Mouse (Mus musculus) mature B cell (primary cell): Measurements from ENCODE around the gene Mapk8ip1.

Experiments used
- in situ Hi-C: fragments of 300-500 bp; cut with MboI; formaldehyde crosslinking; loops from 2 replicates; pipeline ENCODE4 v1.14.3; 2019

Mapk8ip1 gene

DNA sequence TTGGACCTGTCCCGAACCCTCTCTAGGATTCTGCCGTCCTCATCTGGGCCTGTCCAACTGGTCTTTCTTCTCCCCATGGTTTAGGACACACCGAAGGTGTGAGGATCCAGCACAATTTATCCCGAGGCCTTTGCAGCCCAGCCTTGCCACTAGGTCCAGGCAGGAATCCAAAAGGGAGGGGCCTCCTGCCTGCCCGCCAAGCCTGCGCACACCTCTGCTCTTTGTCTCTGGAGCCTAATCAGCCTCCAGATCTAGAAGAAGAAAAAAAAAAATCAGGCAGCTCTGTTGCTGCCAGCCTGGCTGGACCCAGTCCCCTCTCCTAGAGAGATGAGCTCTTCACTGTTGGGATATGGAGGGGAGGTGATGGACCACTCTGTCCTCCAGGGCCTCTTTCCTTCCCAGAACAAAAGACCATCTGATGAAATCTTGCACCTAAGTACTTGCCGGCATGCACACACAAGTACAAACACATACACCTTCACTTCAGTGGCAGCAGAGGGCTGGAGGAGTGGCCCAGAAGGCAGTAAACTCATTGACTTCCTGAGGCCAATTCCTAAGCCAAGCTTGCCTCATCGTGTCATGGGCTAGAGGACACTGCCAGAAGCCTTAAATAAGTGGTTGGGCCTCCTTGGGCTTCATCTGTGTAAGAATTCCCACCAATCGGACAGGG lies 28.2 kb downstream of the Mapk8ip1 start:
- in situ Hi-C loops, result no loop called here

GRCm38 (mm10) chr2:92371971-92372690 lies 28.9 kb downstream of the Mapk8ip1 start:
- in situ Hi-C loops, result no loop called here

DNA sequence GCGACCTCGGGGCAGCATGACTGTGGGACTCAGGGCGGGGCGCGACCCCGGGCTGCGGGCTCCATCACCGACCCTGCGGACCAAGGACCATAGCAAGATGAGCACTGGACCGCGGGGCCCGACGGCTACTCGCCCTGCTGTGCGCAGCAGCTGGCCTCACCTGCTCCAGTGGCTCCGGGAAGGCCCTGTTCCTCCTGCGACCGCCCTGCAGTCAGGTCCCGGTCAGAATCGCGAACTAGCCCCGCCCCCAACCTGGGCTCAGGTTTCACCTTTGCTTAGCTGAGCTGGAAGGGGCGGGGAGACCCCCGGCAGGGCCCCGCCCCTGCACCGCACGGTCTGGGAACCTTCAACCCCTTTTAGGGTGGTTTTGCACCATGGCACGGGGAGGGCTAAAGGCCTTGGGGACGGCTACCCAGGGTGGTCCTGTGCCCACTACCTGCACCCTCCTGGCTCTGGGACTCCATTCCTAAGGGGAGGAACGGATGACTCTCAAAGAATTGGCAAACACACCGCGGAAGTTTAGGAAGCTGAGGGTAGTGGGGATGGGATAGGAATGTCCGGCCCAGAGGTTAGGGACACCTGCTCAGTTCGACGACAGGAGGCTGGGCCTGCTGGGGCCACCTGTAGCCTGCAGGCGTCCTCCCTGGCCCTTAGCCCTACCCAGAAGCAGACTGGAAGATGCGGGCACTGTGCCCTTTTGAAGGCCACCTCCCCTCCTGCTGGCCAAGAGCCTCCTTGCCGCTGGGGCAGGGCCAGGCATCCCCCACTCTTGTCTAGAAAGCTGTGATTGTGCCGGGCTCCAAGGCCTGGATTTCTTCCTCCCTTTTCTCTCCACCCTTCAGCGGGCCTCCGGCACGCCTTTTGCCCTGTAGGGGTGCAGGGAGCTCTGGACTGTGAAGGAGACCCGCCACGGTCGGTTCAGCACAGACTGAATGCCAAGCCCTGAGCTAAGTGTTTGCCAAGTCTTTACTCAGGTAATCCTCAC lies 29.9 kb downstream of the Mapk8ip1 start:
- in situ Hi-C loops, result no loop called here

GRCm38 (mm10) chr2:92370375-92370774 lies 30.7 kb downstream of the Mapk8ip1 start:
- in situ Hi-C loops, result no loop called here

GRCm38 (mm10) chr2:92367383-92368029 lies 33.6 kb downstream of the Mapk8ip1 start:
- in situ Hi-C loops, result no loop called here

GRCm38 (mm10) chr2:92365568-92365967 lies 35.5 kb downstream of the Mapk8ip1 start:
- in situ Hi-C loops, result no loop called here

GRCm38 (mm10) chr2:92364086-92364485 lies 37.0 kb downstream of the Mapk8ip1 start:
- in situ Hi-C loops, result no loop called here

- in situ Hi-C loops, result no loop called here
Observed at GRCm38 (mm10) chr2:92362571-92363228, 38.4 kb downstream of the Mapk8ip1 start.

DNA sequence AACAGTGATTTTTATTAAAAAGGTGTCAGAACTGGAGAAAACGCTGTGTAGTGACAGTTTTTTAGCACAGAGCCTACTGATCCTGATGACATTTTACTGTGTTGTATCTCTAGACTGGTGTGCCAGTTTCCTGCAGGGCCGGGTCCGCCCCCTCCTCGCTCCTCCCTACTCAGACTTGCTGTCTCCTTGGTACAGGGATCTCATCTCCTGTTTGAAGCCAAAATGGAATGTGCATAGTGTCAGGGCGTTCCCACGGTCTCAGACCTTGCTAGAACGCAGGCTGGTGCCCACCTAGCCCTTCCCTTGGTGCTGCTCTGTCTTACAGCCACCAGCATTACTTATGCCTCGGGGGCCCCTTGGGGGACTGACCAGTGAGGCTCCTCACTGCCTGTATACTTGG lies 39.3 kb downstream of the Mapk8ip1 start:
- in situ Hi-C loops, result no loop called here

- in situ Hi-C loops, result no loop called here
Observed at GRCm38 (mm10) chr2:92360893-92361292, 40.2 kb downstream of the Mapk8ip1 start.

DNA sequence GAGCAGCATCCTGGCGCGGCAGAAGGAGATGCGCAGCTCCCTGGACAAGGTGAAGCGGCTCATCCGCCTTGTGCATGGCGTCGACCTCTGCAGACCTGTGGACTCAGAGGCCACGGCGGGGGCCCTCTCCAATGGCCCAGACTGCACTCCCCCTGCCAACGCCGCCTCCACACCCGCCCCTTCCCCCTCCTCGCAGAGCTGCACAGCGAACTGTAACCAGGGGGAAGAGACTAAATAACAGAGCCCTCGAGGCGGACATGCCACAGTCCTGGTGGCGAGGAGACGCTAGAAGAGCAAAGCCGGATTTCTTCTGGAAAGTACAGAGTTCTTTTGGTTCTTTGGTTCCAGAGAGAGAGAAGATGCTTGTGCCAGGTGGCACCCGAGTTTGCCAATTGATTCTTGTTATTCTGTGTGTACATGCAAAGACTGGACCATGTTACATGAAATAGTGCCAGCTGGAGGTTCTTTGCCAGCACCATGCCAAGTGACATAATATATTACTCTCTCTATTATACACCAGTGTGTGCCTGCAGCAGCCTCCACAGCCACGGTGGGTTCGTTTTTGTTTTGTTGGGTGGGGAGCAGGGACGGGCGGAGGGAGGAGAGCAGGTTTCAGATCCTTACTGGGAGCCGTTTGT lies 40.8 kb downstream of the Mapk8ip1 start:
- in situ Hi-C loops, result no loop called here

- in situ Hi-C loops, result no loop called here
Observed at GRCm38 (mm10) chr2:92359301-92359700, 41.8 kb downstream of the Mapk8ip1 start.

DNA sequence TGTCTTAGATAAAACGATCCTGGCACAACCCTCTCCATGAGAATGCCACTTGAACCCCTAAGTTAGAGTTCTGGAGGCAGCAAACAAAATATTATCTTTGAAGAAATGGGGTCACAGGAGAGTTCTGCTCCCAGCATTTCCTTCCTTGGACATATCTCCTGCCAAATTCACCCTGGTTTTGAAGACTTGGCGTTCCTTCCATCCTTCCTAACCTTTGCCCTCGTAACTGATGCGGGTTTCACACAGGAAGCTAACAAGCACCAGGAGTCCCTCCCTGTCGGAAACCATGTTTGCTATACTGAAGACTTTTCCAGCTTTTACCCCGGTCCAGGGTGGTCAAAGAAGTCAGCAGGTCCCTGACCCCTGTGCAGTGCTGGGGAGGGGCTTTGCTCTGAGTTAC lies 46.8 kb downstream of the Mapk8ip1 start:
- in situ Hi-C loops, result no loop called here

DNA sequence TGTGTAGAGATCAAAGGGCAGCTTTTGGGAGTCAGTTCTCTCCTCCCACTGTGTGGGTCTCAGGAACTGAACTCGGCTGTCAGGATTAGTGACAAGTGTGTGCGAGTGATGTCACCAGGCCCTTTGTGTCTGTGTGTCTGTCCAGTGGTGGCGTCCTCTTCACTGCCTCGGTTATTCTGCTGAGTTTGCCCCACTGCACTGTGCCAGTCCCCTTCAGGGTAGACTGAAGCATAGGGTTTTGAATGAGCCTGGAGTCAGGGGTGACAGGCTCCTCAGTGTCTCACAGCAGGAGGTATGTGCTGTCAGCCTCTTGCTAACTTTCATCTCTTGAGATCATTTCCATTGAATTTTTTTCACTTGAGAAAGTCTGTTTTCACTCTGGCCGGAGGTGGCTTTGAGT lies 47.7 kb downstream of the Mapk8ip1 start:
- in situ Hi-C loops, result no loop called here

- in situ Hi-C loops, result no loop called here
Observed at GRCm38 (mm10) chr2:92350686-92351085, 50.4 kb downstream of the Mapk8ip1 start.

DNA sequence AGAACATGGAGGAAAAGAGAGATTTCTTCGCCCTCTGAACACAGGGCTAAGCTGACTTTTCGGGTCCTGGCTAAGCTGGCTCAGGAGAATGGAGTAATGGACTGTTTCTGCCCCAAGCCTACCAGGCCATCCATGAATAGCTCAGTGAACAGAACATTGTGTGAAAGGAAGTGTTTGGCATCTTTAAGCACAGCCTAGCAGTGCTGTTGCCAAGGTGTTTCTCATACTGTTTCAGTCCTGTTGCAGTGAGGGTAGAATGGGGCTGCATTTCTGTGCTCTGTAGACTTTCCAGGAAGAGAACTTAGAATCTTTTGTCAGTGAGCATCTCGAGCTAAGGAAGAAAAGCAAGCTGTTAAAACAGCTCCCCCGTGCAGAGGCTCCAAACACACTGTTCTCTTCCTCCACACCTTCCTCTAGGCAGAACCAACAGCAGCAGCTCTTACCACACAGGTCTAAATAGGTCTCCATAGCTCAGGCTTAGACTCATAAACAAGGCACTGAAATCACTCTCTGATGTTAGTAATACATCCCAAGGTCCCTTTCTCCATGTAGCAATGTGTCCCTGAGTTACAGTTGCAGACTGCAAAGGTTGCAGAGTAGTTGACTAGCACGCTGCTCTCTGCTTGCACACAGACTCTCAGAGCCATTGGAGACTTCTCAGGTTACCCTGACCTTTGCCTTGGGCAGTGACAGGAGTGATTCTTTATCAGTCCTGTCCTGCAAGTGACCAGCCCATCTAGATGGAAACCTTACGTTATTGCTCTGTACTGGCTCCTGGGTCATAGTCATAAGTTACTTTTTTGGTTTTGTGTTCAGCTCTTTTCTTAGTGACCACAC lies 51.3 kb downstream of the Mapk8ip1 start:
- in situ Hi-C loops, result no loop called here

DNA sequence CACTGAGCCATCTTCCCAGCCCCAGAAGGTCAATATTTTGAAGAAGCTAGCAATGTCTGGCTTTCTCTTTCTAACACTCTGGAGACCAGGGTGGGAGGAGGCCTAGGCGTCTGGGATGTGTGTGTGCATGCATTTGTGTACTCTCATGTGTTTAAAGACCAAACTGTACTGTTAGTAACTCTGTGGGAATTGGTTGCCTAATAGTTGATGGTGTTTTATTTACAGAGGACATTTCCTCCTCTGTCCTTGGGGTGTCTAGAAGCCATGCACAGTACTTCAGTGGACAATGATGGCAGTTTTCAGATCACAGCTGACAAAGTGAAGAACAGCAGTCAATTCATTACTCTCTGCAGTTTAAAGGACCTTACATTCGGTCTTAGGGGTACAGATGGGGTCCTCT lies 53.9 kb downstream of the Mapk8ip1 start:
- in situ Hi-C loops, result no loop called here

DNA sequence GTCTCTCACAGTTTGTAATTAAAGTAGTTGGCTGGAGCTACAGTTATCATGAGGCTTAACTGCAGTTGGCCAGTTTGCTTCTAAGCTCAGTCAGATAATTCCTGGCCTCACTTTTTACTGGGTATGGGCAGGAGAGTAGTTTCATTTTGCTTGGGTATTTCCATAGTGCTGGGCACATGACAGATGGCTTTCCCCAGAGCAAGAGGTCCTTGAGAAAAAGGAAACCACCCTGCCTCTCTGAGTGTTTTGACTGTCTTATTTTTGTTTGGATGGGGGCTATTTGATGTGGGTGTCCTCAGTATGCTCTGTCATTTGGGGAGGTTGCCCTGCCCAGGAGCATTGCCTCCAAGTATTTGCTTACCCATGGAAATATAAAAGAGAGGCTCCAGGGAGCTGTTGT lies 58.6 kb downstream of the Mapk8ip1 start:
- in situ Hi-C loops, result no loop called here
